Mouse (Mus musculus) kidney, adult 2 months (tissue): Measurements from ENCODE around the gene Agtpbp1. TPM values are rescaled to one million over a fixed set of nuclear protein-coding genes. Genes with fewer than 3 reads are reported as not detected.

Experiments used
- DNase-seq: peaks from one replicate; pipeline ENCODE4 v3.0.0; 2021
- H3K27ac ChIP-seq: fragments of 200-500 bp; 2 replicates; pipeline ENCODE4 v1.5.1; 2012; ENCODE audit warnings: low read depth, low read length, control low read depth, inconsistent platforms; ENCODE audit not compliant: insufficient read depth
- H3K27me3 ChIP-seq: fragments of 200-500 bp; replicated peaks from 2 replicates; pipeline ENCODE4 v1.6.1; 2012; ENCODE audit warnings: mild to moderate bottlenecking, moderate library complexity, low read length, inconsistent platforms; ENCODE audit not compliant: control insufficient read depth, insufficient read depth
- H3K36me3 ChIP-seq: fragments of 200-500 bp; 2 replicates; pipeline ENCODE4 v1.6.1; 2012; ENCODE audit warnings: mild to moderate bottlenecking, moderate library complexity, low read length, inconsistent platforms; ENCODE audit not compliant: control insufficient read depth, insufficient read depth
- H3K4me1 ChIP-seq: fragments of 200-500 bp; 2 replicates; pipeline ENCODE4 v1.6.1; 2011; ENCODE audit warnings: low read length; ENCODE audit not compliant: control insufficient read depth, insufficient read depth
- H3K4me3 ChIP-seq: fragments of 200-500 bp; 2 replicates; pipeline ENCODE4 v1.5.1; 2011; ENCODE audit warnings: mild to moderate bottlenecking, low read depth, low read length, control low read depth; ENCODE audit not compliant: insufficient read depth
- CTCF ChIP-seq: fragments of 200-500 bp; conservative IDR thresholded peaks from 2 replicates; pipeline ENCODE4 v1.5.1; 2011; ENCODE audit warnings: low read depth, mild to moderate bottlenecking, control low read depth, low read length, moderate library complexity, mixed read lengths; ENCODE audit not compliant: insufficient read depth, insufficient read length
- POLR2A ChIP-seq: fragments of 200-500 bp; IDR thresholded peaks from one replicate; pipeline ENCODE4 v1.6.1; 2011; ENCODE audit warnings: low read depth, low read length, control low read depth
- WGBS: fragments of 180-500 bp; shearing (Covaris S2); methylation state at CpG from one replicate; pipeline ENCODE4 v1.1.7; 2018; 5-methylcytosine and 5-hydroxymethylcytosine counted together
- polyA plus RNA-seq: library from polyadenylated mRNA; depleted of rRNA; stranded (reverse); fragments of >200 nt; gene quantifications from 2 replicates; pipeline ENCODE4 v1.2.3, GENCODE M21; 2012

The Agtpbp1 gene
- polyA plus RNA-seq, 1 experiment, result 7.6 TPM

DNA sequence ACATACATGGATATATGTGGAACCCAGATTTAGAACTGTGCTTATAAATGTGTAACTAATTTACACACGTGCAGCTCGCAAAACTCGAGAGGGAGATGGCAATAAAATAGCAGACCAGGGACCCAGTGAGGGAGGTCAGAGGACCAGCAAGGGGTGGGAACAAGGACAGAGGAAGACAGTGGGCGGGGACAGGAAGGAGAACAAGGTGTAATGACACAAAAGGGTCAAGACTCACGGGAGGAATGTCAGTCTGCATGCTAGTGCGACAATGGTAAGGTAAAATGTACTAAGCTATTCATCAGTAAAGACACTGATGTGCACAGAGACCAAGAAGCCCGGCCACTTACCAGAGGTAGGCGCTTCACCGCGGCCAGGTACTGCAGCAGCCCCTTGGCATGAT lies 111.7 kb downstream of the Agtpbp1 start:
- TF ChIP-seq CTCF (no peak), POLR2A (no peak)
- H3K27ac ChIP-seq, result no peak overlapping the region
- H3K36me3 ChIP-seq, result no peaks in the 10 kb centered on the region; the same call in 1 of the 2 replicates
- no peaks in the 10 kb centered on the region for H3K4me1 ChIP-seq
- no peak overlapping the region for H3K4me3 ChIP-seq
- DNase-seq, result no peak
- 63% methylated on average over 10 of the region's 10 CpGs for WGBS
- no peaks in the 10 kb centered on the region for H3K27me3 ChIP-seq

GRCm38 (mm10) chr13:59472222-59472621 lies 112.8 kb downstream of the Agtpbp1 start:
- H3K27me3 ChIP-seq, result no peaks in the 10 kb centered on the region
- DNase-seq, result peak; percentile 23
- H3K36me3 ChIP-seq, result no peaks in the 10 kb centered on the region; the same call in 1 of the 2 replicates
- no peak overlapping the region for H3K4me3 ChIP-seq
- H3K27ac ChIP-seq, result no peak overlapping the region
- WGBS, result 75% methylated on average over 5 of the region's 5 CpGs
- TF ChIP-seq CTCF, result no peak
- TF ChIP-seq POLR2A, result no peak
- H3K4me1 ChIP-seq, result no peaks in the 10 kb centered on the region

DNA sequence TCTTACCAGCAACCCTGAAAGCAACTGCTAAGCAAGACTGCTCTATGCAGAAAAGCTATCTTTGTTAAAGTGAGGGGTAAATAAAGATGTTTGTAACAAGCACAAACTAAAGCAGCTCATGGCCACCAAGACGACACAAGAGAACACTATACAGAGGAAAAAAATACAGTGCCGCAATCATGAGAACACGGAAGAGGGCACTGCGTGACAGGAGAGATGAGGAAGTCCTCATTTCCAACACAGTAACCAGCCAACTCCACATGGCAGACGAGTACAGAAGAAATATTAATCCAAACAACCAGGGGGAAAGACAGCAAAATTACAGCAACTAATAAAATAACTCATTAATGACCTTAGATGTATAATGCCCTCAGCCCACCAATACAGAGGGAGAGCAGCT lies 115.3 kb downstream of the Agtpbp1 start:
- WGBS, result 91% methylated on average over 5 of the region's 5 CpGs
- Histone ChIP-seq H3K27ac (no peak overlapping the region), H3K4me3 (no peak overlapping the region), H3K4me1 (no peaks in the 10 kb centered on the region), H3K27me3 (no peaks in the 10 kb centered on the region), H3K36me3 (no peaks in the 10 kb centered on the region)
- no peak for DNase-seq
- TF ChIP-seq POLR2A (no peak), CTCF (no peak)

DNA sequence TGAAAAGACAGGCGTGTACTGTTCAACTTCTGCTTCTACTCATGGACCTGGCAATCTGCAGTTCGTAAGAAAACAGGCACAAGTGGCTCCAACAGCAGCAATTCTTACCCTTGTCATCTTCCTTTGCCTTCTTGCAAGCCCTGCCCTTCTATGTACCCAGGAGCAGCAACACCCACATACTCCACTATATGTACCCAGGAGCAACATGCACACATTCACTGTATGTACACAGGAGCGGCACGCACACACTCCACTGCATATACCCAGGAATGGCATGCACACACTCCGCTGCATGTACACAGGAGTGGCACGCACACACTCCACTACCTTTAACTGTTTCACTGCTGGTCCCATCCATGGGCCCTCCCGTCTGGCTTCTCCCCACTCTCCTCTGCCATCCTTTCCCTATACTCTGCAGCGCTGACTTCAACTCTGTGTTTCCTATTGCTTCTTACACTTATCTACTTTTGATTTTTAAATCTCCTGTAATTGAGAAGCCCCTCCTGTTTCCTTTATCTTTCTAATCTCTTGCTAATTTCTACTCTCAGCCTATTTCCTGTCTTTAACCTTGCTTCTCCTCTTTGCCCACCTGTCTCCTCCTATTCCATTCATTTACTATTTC lies 116.7 kb downstream of the Agtpbp1 start:
- no peaks in the 10 kb centered on the region for H3K27me3 ChIP-seq
- H3K27ac ChIP-seq, result no peak overlapping the region
- TF ChIP-seq POLR2A, result no peak
- TF ChIP-seq CTCF, result no peak
- DNase-seq, result no peak
- H3K36me3 ChIP-seq, result no peaks in the 10 kb centered on the region
- 90% methylated on average over 8 of the region's 8 CpGs for WGBS
- no peaks in the 10 kb centered on the region for H3K4me1 ChIP-seq
- H3K4me3 ChIP-seq, result no peak overlapping the region

DNA sequence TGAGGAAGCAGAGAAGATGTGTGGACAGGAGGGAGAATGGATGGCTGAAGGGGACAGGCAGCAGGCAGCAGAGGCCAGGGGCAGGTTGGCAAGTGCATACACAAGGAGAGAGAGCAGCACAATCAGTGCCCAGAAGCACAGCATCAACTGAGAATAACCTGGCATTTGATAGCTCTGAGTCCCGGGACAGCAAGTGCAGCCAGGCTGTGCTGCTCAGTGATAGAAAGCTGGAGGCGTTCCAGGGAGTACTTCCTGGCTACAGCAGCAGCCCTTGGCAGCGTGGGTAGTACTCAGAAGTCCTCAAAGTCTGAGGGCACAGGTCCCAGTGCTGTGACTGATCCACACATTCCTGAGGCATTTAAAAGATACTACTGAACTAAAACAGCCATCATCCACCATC lies 117.4 kb downstream of the Agtpbp1 start:
- H3K4me1 ChIP-seq, result no peaks in the 10 kb centered on the region
- peak; percentile 79 for DNase-seq
- H3K27me3 ChIP-seq, result no peaks in the 10 kb centered on the region
- no peak overlapping the region for H3K4me3 ChIP-seq
- 9% methylated on average over 3 of the region's 3 CpGs for WGBS
- H3K27ac ChIP-seq, result no peak overlapping the region
- no peaks in the 10 kb centered on the region for H3K36me3 ChIP-seq
- TF ChIP-seq POLR2A (no peak), CTCF (no peak)

DNA sequence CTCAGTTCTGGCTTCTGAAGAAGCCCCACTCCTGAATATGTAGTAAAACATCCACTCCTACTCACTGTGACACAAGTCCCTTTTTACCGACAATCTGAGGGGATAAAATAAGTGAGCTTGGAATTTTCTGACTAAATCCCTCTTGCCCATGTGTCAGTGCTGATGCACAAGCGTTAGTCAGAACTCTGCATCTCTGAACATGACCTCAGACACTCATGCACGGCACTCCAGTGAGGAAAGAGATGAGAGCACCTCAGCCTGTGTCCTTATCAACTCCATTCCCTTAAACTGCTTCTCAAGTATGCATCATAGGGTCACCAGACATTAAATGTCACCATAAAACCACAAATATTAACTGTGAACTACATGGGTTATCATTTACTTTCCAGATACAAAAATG lies 124.1 kb downstream of the Agtpbp1 start:
- WGBS, result 82% methylated on average over 3 of the region's 3 CpGs
- TF ChIP-seq POLR2A (no peak), CTCF (no peak)
- H3K4me3 ChIP-seq, result no peak overlapping the region
- H3K27me3 ChIP-seq, result no peaks in the 10 kb centered on the region
- no peaks in the 10 kb centered on the region; the same call in 1 of the 2 replicates for H3K36me3 ChIP-seq
- no peak for DNase-seq
- H3K27ac ChIP-seq, result no peak overlapping the region
- no peaks in the 10 kb centered on the region for H3K4me1 ChIP-seq

DNA sequence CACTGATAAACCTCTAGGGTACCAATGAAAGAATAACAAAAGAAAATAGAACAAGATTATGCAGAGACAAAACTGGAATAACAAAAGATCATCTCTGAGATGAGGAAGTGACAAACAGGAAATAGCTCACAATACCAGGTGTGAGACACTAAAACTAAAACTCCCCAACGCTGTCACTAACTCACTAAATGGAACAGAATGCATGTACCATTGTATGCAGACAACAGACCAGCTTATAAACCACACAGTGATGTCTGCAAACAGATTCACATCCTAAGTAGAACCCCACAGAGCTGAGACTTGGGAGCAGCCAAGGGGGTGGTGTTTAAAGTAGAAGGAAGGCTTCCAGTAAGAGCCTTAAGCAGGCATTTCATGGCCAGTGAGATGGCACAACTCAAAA lies 128.8 kb downstream of the Agtpbp1 start:
- H3K27me3 ChIP-seq, result no peaks in the 10 kb centered on the region
- 71% methylated on average over 1 of the region's 1 CpGs for WGBS
- no peaks in the 10 kb centered on the region for H3K36me3 ChIP-seq
- no peak overlapping the region for H3K4me3 ChIP-seq
- no peak overlapping the region for H3K27ac ChIP-seq
- DNase-seq, result no peak
- TF ChIP-seq CTCF, result no peak
- no peak for TF ChIP-seq POLR2A
- H3K4me1 ChIP-seq, result peaks cover 18% of the 10 kb centered on the region
